Mouse (Mus musculus) intestine, embryonic 15.5 days (tissue): ENCODE measurements at regions not wholly inside any gene's neighbourhood (a gene's known extent, or its start where the extent isn't known, plus 50 kb on each side); places are given as distances from the start of the nearest gene placed in this dataset.

Experiments used
- ATAC-seq: fragments of 200-750 bp; cut with Nextera tagmentation; 2 replicates; pipeline ENCODE4 v1.8.0; 2017; ENCODE audit warnings: moderate TSS enrichment, moderate library complexity
- H3K27ac ChIP-seq: fragments of 300-500 bp; sonication (generic); 2 replicates; pipeline ENCODE4 v1.5.1; 2015; ENCODE audit warnings: mild to moderate bottlenecking, inconsistent platforms
- H3K27me3 ChIP-seq: fragments of 300-500 bp; sonication (generic); replicated peaks from 2 replicates; pipeline ENCODE4 v1.6.1; 2015; ENCODE audit warnings: inconsistent platforms
- H3K36me3 ChIP-seq: fragments of 300-500 bp; sonication (generic); 2 replicates; pipeline ENCODE4 v1.6.1; 2015; ENCODE audit warnings: inconsistent platforms
- H3K4me1 ChIP-seq: fragments of 300-500 bp; sonication (generic); replicated peaks from 2 replicates; pipeline ENCODE4 v1.6.1; 2015; ENCODE audit warnings: inconsistent platforms
- H3K4me2 ChIP-seq: fragments of 300-500 bp; sonication (generic); replicated peaks from 2 replicates; pipeline ENCODE4 v1.6.1; 2015; ENCODE audit warnings: mild to moderate bottlenecking, inconsistent platforms
- H3K4me3 ChIP-seq: fragments of 300-500 bp; sonication (generic); replicated peaks from 2 replicates; pipeline ENCODE4 v1.5.1; 2015; ENCODE audit warnings: inconsistent platforms
- H3K9ac ChIP-seq: fragments of 300-500 bp; sonication (generic); 2 replicates; pipeline ENCODE4 v1.6.1; 2015; ENCODE audit warnings: inconsistent platforms
- H3K9me3 ChIP-seq: fragments of 300-500 bp; sonication (generic); 2 replicates; pipeline ENCODE4 v1.6.1; 2016; ENCODE audit warnings: inconsistent platforms
- WGBS: fragments of 180-500 bp; shearing (Covaris S2); methylation state at CpG from one replicate; pipeline ENCODE4 v1.1.7; 2015; 5-methylcytosine and 5-hydroxymethylcytosine counted together

DNA sequence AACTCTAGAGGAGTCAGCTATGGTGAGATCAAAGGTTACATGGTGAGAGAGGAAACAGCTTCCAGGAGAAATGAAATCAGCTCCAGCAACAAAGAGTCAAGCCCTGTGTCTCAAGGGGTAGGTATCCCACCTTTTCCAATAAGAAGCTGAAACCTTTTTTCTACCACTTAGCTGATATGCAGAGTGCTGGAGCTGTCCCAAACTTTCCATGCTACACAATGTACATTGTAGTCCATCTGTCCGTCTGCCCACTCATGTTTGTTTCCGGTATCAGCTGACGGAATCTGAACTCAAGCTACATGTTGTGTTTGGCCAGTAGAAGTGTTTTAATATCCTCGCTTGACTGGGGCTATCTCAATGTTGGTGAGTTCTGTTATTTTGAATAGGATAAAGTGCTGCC, 83.6 kb upstream of the Ngf start:
- WGBS, result 90% methylated on average over 4 of the region's 4 CpGs
- Histone ChIP-seq H3K4me2 (no peak overlapping the region), H3K36me3 (no peaks in the 10 kb centered on the region), H3K4me1 (no peaks in the 10 kb centered on the region), H3K9me3 (no peaks in the 10 kb centered on the region), H3K4me3 (no peak overlapping the region), H3K27ac (no peak overlapping the region), H3K27me3 (no peaks in the 10 kb centered on the region), H3K9ac (no peak overlapping the region)
- ATAC-seq, result no peak

DNA sequence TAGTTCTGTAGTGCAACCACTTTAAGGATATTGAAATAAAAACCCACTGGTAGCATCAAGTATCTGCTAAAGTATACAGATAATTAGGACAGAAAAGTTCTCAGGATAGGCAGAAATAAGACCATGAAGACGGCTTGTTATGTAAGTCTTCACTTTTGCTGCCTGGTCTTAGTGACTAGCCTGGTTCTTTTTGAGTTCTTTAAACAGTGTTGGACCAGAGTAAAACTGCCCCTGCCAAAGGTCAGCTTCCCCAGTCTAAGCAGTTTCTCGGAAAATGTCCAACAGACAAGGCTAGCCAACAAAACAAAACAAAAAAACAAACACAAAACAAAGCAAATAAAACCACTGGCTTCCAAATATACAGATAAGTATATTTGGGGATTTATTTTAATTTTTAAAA, 85.1 kb upstream of the Ngf start:
- Histone ChIP-seq H3K36me3 (no peaks in the 10 kb centered on the region), H3K27me3 (no peaks in the 10 kb centered on the region), H3K27ac (no peak overlapping the region), H3K4me1 (no peaks in the 10 kb centered on the region), H3K4me2 (no peak overlapping the region), H3K9me3 (no peaks in the 10 kb centered on the region), H3K4me3 (no peak overlapping the region), H3K9ac (no peak overlapping the region)
- no peak for ATAC-seq
- 68% methylated on average over 2 of the region's 2 CpGs for WGBS

GRCm38 (mm10) chr3:102383671-102384070, 86.0 kb upstream of the Ngf start:
- ATAC-seq, result no peak

GRCm38 (mm10) chr3:102381683-102382082, 88.0 kb upstream of the Ngf start:
- Histone ChIP-seq H3K9me3 (no peaks in the 10 kb centered on the region), H3K36me3 (no peaks in the 10 kb centered on the region), H3K4me2 (no peak overlapping the region), H3K4me1 (no peaks in the 10 kb centered on the region), H3K27me3 (no peaks in the 10 kb centered on the region), H3K4me3 (no peak overlapping the region), H3K9ac (no peak overlapping the region), H3K27ac (no peak overlapping the region)
- no peak for ATAC-seq
- 86% methylated on average over 10 of the region's 10 CpGs for WGBS

More at GRCm38 (mm10) chr3:102383671-102384070, 86.0 kb upstream of the Ngf start:
- 34% methylated on average over 8 of the region's 8 CpGs for WGBS
- Histone ChIP-seq H3K9ac (no peak overlapping the region), H3K9me3 (no peaks in the 10 kb centered on the region), H3K27me3 (no peaks in the 10 kb centered on the region), H3K4me1 (no peaks in the 10 kb centered on the region), H3K36me3 (no peaks in the 10 kb centered on the region), H3K27ac (no peak overlapping the region), H3K4me3 (no peak overlapping the region), H3K4me2 (no peak overlapping the region)

- ATAC-seq, result no peak
- Histone ChIP-seq H3K27ac (no peak overlapping the region), H3K27me3 (no peaks in the 10 kb centered on the region), H3K4me1 (no peaks in the 10 kb centered on the region), H3K9me3 (no peaks in the 10 kb centered on the region), H3K4me3 (no peak overlapping the region), H3K4me2 (no peak overlapping the region), H3K9ac (no peak overlapping the region), H3K36me3 (no peaks in the 10 kb centered on the region)
- 83% methylated on average over 5 of the region's 5 CpGs for WGBS
Measured at GRCm38 (mm10) chr3:102374381-102375060, 95.2 kb upstream of the Ngf start.

GRCm38 (mm10) chr3:102372205-102372899, 97.4 kb upstream of the Ngf start:
- Histone ChIP-seq H3K27ac (no peak overlapping the region), H3K4me2 (no peak overlapping the region)

DNA sequence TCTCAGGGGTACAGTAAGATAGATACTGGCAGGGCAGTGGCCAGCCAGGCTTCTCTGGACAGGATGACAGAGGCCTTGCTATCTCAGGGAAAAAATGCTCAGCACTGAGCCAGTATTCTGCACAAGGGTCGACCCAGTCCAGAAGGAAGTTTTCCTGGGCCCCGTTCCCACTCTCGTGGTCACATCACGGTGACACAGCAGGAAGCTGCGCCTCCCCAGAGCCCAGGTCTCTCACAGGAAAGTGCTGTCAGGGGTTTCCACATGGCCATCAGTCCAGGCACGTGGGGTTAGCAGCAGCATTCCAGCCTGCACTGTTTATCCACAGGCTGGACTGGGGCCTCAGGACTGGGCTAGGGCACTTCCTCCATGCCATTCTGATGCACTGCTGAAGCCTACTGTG, 103.5 kb upstream of the Ngf start:
- H3K9ac ChIP-seq, result no peak overlapping the region
- 44% methylated on average over 6 of the region's 6 CpGs for WGBS
- no peak overlapping the region for H3K4me2 ChIP-seq
- no peak overlapping the region for H3K27ac ChIP-seq
- H3K36me3 ChIP-seq, result no peaks in the 10 kb centered on the region
- H3K4me1 ChIP-seq, result no peaks in the 10 kb centered on the region
- H3K9me3 ChIP-seq, result no peaks in the 10 kb centered on the region
- ATAC-seq, result no peak
- no peak overlapping the region for H3K4me3 ChIP-seq
- no peaks in the 10 kb centered on the region for H3K27me3 ChIP-seq

More at GRCm38 (mm10) chr3:102372205-102372899, 97.4 kb upstream of the Ngf start:
- Histone ChIP-seq H3K9me3 (no peaks in the 10 kb centered on the region), H3K27me3 (no peaks in the 10 kb centered on the region), H3K9ac (no peak overlapping the region), H3K4me1 (no peaks in the 10 kb centered on the region), H3K36me3 (no peaks in the 10 kb centered on the region), H3K4me3 (no peak overlapping the region)
- 71% methylated on average over 8 of the region's 8 CpGs for WGBS
- no peak for ATAC-seq

DNA sequence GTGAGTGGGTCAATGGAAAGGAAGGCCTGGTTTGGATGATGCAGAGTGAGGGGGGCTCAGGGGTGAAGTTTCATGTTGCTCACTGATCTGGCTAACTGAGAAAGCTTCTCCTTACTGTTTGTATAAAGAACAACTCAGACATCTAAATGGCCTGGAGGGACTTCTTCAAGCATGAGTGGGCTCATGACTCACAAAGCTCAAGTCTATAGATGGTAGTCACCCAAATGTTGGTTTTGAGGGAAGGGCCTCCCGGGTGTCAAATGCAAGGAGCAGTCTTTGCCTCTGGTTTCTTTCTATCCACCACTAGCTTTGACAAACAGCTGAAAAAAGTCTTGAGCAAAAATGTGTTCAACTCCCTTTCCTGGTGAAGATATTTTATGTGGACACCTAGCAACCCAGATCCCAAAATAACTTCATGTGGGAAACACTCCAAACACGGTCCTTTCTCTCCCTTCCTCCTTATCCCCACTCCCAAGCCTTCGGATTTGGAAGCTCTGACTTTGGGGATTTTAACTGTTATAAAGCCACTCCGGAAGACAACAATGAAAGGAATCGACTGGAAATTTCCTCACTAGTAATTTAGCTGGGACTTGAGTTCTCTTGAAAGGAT, 105.3 kb upstream of the Ngf start:
- H3K36me3 ChIP-seq, result no peaks in the 10 kb centered on the region
- no peak overlapping the region for H3K4me2 ChIP-seq
- no peak for ATAC-seq
- no peaks in the 10 kb centered on the region for H3K9me3 ChIP-seq
- no peak overlapping the region for H3K27ac ChIP-seq
- H3K27me3 ChIP-seq, result no peaks in the 10 kb centered on the region
- 77% methylated on average over 5 of the region's 5 CpGs for whole genome bisulfite sequencing
- H3K4me3 ChIP-seq, result no peak overlapping the region
- no peak overlapping the region for H3K9ac ChIP-seq
- H3K4me1 ChIP-seq, result no peaks in the 10 kb centered on the region

- no peak for ATAC-seq
- H3K4me3 ChIP-seq, result no peak overlapping the region
- WGBS, result 49% methylated on average over 9 of the region's 9 CpGs
- no peaks in the 10 kb centered on the region for H3K4me1 ChIP-seq
- H3K27me3 ChIP-seq, result no peaks in the 10 kb centered on the region
- no peak overlapping the region for H3K27ac ChIP-seq
- no peaks in the 10 kb centered on the region for H3K36me3 ChIP-seq
- H3K9me3 ChIP-seq, result no peaks in the 10 kb centered on the region
- no peak overlapping the region for H3K4me2 ChIP-seq
- H3K9ac ChIP-seq, result no peak overlapping the region
Measured at GRCm38 (mm10) chr3:102360732-102361280, 108.9 kb upstream of the Ngf start.

GRCm38 (mm10) chr3:102358801-102359200, 110.9 kb upstream of the Ngf start:
- no peaks in the 10 kb centered on the region for H3K36me3 ChIP-seq
- no peak for ATAC-seq
- 89% methylated on average over 4 of the region's 4 CpGs for WGBS

GRCm38 (mm10) chr3:102357062-102357610, 112.6 kb upstream of the Ngf start:
- no peaks in the 10 kb centered on the region for H3K9me3 ChIP-seq
- no peaks in the 10 kb centered on the region for H3K4me1 ChIP-seq
- no peak overlapping the region for H3K27ac ChIP-seq
- WGBS, result 77% methylated on average over 7 of the region's 7 CpGs
- no peaks in the 10 kb centered on the region for H3K27me3 ChIP-seq
- H3K36me3 ChIP-seq, result no peaks in the 10 kb centered on the region
- no peak overlapping the region for H3K4me2 ChIP-seq
- no peak overlapping the region for H3K9ac ChIP-seq
- no peak overlapping the region for H3K4me3 ChIP-seq
- ATAC-seq, result no peak

More at GRCm38 (mm10) chr3:102358801-102359200, 110.9 kb upstream of the Ngf start:
- Histone ChIP-seq H3K9me3 (no peaks in the 10 kb centered on the region), H3K27ac (no peak overlapping the region), H3K4me1 (no peaks in the 10 kb centered on the region), H3K4me3 (no peak overlapping the region), H3K27me3 (no peaks in the 10 kb centered on the region), H3K4me2 (no peak overlapping the region), H3K9ac (no peak overlapping the region)

- H3K4me1 ChIP-seq, result no peaks in the 10 kb centered on the region
- no peaks in the 10 kb centered on the region for H3K36me3 ChIP-seq
Measured at GRCm38 (mm10) chr3:102355352-102355751, 114.4 kb upstream of the Ngf start.

More at GRCm38 (mm10) chr3:102355352-102355751, 114.4 kb upstream of the Ngf start:
- no peaks in the 10 kb centered on the region for H3K9me3 ChIP-seq
- ATAC-seq, result no peak
- no peaks in the 10 kb centered on the region for H3K27me3 ChIP-seq
- H3K27ac ChIP-seq, result no peak overlapping the region
- H3K4me3 ChIP-seq, result no peak overlapping the region
- no peak overlapping the region for H3K9ac ChIP-seq
- no peak overlapping the region for H3K4me2 ChIP-seq
- 82% methylated on average over 2 of the region's 2 CpGs for whole genome bisulfite sequencing
